Mouse (Mus musculus) duodenum, adult 2 months (tissue): ENCODE measurements around the gene Reg3a. TPM values are rescaled to one million over a fixed set of nuclear protein-coding genes. Genes with fewer than 3 reads are reported as not detected.

Source experiments
- polyA plus RNA-seq: library from polyadenylated mRNA; depleted of rRNA; stranded (reverse); fragments of >200 nt; gene quantifications from 2 replicates; pipeline ENCODE4 v1.2.3, GENCODE M21; 2012; ENCODE audit warnings: low replicate concordance; rRNA removed

Gene Reg3a
- 57.4 and 207 TPM in 2 replicates for polyA plus RNA-seq

DNA sequence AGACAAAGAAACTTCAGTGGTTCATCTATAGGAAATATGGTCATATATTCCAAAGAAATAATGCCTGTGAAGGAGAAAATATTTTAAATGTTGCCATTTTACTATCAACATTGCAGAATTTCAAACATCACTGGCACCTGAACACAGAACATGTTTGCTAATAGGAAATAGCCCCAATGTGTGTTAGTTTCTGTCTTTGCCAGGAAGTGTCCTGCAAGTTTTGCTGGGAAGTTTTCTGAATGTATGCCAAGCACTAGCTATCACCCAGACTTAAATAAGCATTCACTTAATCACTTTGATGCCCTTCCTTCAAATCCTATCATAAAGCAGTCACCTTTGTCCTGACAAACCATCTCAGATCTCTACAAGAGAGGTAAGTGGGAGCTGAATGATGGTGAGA is at the start of gene Reg3a:
Reg3a (plus strand) TSS at position 301 of the 400 bp plus-strand sequence.

DNA sequence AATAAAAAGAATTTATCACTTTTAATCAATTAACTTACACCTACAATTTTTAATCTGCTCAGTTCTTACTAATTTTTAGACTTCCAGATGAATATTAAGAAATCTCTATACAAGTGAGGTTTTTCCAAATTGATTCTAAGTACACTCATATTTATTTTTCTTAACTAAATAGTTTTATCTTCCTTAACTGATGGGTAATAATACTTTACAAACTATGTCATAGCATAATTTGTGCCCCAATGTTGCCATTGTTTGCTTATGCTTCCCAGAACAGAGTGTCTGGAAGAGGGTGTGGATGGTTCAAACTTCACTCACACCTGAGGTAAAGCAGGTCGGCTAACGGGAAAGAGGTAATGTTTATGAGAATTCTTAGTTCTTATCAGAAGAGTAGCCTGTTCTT is 10.2 kb upstream of the Reg3a start, which contains the start of gene Reg3b:
Reg3b (plus strand) TSS at position 301 of the 400 bp plus-strand sequence.

DNA sequence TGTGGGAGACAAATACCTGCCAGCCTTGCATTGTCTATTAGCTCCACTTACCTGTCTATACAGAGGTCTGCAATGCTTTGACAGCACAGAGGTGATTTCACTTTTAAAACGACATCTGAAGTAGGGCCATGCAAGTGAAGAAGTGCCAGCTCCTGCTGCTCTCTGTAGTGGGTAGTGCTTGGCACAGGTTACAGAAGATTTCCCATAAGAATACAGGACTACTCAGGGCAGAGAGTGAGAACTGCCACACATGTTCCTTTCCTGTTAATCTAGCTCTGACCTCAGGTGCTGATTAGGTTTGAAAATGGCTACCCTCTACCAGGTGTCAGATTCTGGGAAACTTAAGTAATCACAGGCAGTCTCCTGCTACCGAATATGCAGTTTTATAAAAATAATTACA is 1.7 kb upstream of the Reg3a start, which contains the start of gene Reg3d:
Reg3d (minus strand) TSS at position 101 of the 400 bp plus-strand sequence.

DNA sequence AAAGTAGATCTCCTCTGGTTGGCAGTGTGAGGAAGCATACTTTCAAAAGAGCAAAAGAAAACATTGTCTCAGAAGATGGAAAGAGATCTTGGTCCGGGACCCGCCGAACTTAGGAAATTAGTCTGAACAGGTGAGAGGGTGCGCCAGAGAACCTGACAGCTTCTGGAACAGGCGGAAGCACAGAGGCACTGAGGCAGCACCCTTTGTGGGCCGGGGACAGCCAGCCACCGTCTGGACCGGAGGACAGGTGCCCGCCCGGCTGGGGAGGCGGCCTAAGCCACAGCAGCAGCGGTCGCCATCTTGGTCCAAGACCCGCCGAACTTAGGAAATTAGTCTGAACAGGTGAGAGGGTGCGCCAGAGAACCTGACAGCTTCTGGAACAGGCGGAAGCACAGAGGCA is 14.8 kb downstream of the Reg3a start, which contains the start of gene Reg2:
Reg2 (plus strand) TSS at position 301 of the 400 bp plus-strand sequence.

DNA sequence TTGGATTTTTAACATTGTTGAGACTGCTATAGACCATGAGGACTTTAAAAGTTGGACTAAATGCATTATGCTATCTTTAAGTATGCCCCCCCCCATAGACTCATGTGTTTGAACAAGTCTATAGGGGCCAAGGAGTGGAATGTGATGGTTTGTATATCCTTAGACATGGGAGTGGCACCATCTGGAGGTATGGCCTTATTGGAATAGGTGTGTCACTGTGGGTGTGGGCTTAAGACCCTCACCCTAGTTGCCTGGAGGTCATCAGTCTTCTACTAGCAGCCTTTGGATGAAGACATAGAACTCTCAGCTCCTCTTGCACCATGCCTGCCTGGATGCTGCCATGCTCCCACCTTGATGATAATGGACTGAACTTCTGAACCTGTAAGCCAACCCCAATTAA is 41.9 kb downstream of the Reg3a start, which contains the start of gene Reg1:
Reg1 (plus strand) TSS at position 301 of the 400 bp plus-strand sequence.

Other genes starting within 250 kb of the Reg3a start
- 584 and 3,274 TPM in 2 replicates for gene Reg3b, start 10.1 kb upstream of the Reg3a start, polyA plus RNA-seq
- 0.25 and 4.5 TPM in 2 replicates for gene Reg3d, start 1.8 kb upstream of the Reg3a start, polyA plus RNA-seq
- gene Reg2, start 14.9 kb downstream of the Reg3a start, polyA plus RNA-seq = 0.23 and 72.2 TPM in 2 replicates
- 450 and 10,088 TPM in 2 replicates for gene Reg1, start 42.0 kb downstream of the Reg3a start, polyA plus RNA-seq
- gene Reg3g, start 88.2 kb downstream of the Reg3a start, polyA plus RNA-seq = 114 and 556 TPM in 2 replicates